Mouse (Mus musculus) adrenal gland, postnatal 36 days (tissue): Measurements from ENCODE around the gene Car6. TPM values are rescaled to one million over a fixed set of nuclear protein-coding genes. Genes with fewer than 3 reads are reported as not detected.

ENCODE experiments used
- DNase-seq, 2 experiments: peaks; one replicate each; pipeline ENCODE4 v3.0.0; 2021; ENCODE audit warnings: mixed read lengths in 1 of 2
- total RNA-seq, 2 experiments: library from RNA; stranded (reverse); gene quantifications; 2 replicates each; pipeline ENCODE4 v1.2.3; 2021

The Car6 gene
- total RNA-seq, 2 experiments from 2014 or later = 0.79 to 1.6 TPM

GRCm38 (mm10) chr4:150188236-150188635, 12.9 kb downstream of the Car6 start:
- no peak for DNase-seq

GRCm38 (mm10) chr4:150181304-150181703, 19.8 kb downstream of the Car6 start:
- no peak for DNase-seq

GRCm38 (mm10) chr4:150178131-150178530, 23.0 kb downstream of the Car6 start:
- DNase-seq = no peak

GRCm38 (mm10) chr4:150177122-150177521, 24.0 kb downstream of the Car6 start:
- DNase-seq = no peak

GRCm38 (mm10) chr4:150176535-150176934, 24.6 kb downstream of the Car6 start:
- peak; percentile 45 to 63 for DNase-seq

- no peak for DNase-seq
Observed at GRCm38 (mm10) chr4:150174027-150174426, 27.1 kb downstream of the Car6 start.

- DNase-seq = peak; percentile 26 to 40
Observed at GRCm38 (mm10) chr4:150173281-150173680, 27.9 kb downstream of the Car6 start.

- DNase-seq = no peak
Observed at GRCm38 (mm10) chr4:150172107-150172506, 29.0 kb downstream of the Car6 start.

GRCm38 (mm10) chr4:150168406-150168805, 32.7 kb downstream of the Car6 start:
- peak; percentile 25 to 28 for DNase-seq

- DNase-seq = no peak
Observed at GRCm38 (mm10) chr4:150164875-150165274, 36.3 kb downstream of the Car6 start.

GRCm38 (mm10) chr4:150162561-150163169, 38.5 kb downstream of the Car6 start:
- no peak for DNase-seq

GRCm38 (mm10) chr4:150159458-150159857, 41.7 kb downstream of the Car6 start:
- no peak for DNase-seq

- DNase-seq = no peak
Observed at GRCm38 (mm10) chr4:150157348-150157882, 43.7 kb downstream of the Car6 start.

- no peak for DNase-seq
Observed at GRCm38 (mm10) chr4:150155731-150156130, 45.4 kb downstream of the Car6 start.

GRCm38 (mm10) chr4:150155301-150155700, 45.8 kb downstream of the Car6 start:
- DNase-seq = no peak

- DNase-seq = peak; percentile 37 to 47
Observed at GRCm38 (mm10) chr4:150152483-150152882, 48.6 kb downstream of the Car6 start.

- DNase-seq = peak in 1 of 2 experiments; percentile 14
Observed at GRCm38 (mm10) chr4:150151045-150151444, 50.1 kb downstream of the Car6 start.

GRCm38 (mm10) chr4:150146286-150146685, 54.8 kb downstream of the Car6 start:
- no peak for DNase-seq

GRCm38 (mm10) chr4:150144242-150144641, 56.9 kb downstream of the Car6 start:
- DNase-seq = no peak

GRCm38 (mm10) chr4:150140346-150140745, 60.8 kb downstream of the Car6 start:
- no peak for DNase-seq

GRCm38 (mm10) chr4:150139090-150139489, 62.0 kb downstream of the Car6 start:
- no peak for DNase-seq

- DNase-seq = peak; percentile 86 to 89
Observed at GRCm38 (mm10) chr4:150138084-150138543, 63.0 kb downstream of the Car6 start.

GRCm38 (mm10) chr4:150137368-150138083, 63.6 kb downstream of the Car6 start:
- DNase-seq = no peak
